Mouse (Mus musculus): ENCODE measurements around the gene Tmem130. TPM values are rescaled to one million over a fixed set of nuclear protein-coding genes. Genes with fewer than 3 reads are reported as not detected.

The Tmem130 gene
- total RNA-seq, 1 experiment from 2014 or later: 30.5 TPM

- DNase-seq: peak; percentile 79
Observed at GRCm38 (mm10) chr5:144733953-144734352, 27.7 kb downstream of the Tmem130 start.

DNA sequence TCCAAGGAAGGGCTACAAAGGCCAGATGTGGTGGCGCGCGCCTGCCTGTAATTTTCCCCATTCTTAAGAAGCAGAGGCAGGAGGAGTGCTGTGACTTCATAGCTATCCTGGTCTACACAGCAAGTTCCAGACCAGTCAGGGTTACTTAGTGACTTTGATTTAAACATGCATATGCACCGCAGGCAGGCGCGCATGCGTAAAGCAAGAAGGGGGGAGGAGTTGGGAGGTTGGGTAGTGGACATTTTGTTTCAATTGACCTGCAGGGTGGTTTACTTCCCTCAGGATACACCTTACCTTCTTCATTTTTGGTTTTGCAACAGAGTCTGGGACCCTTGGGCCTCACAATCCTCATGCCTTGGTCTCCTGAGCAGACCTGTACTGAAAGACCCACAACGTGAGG lies 32.4 kb downstream of the Tmem130 start:
- DNase-seq: no peak

DNA sequence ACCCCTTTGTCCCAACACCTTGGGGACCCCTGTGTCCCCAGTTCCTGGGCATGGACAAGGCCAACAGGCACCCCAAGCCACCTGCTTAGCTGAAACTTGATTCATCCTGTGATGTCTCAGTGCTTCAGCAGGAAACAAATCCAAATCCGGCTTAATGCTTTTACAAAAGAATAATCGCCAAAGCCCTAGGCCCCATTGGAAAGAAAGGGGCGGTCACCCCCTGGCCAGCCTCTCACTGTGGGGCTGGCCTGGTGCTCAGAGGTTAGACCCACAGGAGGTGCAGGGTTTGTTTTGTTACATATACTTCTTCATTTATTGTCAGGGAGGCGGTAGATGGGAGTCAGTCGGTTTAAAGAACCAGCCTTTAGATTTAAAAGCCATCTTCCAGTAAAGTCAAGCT lies 33.4 kb downstream of the Tmem130 start:
- no peak for DNase-seq

- DNase-seq: peak; percentile 86
Observed at GRCm38 (mm10) chr5:144727119-144727518, 34.5 kb downstream of the Tmem130 start.

GRCm38 (mm10) chr5:144725554-144725953 lies 36.1 kb downstream of the Tmem130 start:
- no peak for DNase-seq

GRCm38 (mm10) chr5:144724926-144725325 lies 36.7 kb downstream of the Tmem130 start:
- DNase-seq: no peak

- no peak for DNase-seq
Observed at GRCm38 (mm10) chr5:144720281-144720680, 41.3 kb downstream of the Tmem130 start.

GRCm38 (mm10) chr5:144719781-144720180 lies 41.8 kb downstream of the Tmem130 start:
- DNase-seq: no peak

DNA sequence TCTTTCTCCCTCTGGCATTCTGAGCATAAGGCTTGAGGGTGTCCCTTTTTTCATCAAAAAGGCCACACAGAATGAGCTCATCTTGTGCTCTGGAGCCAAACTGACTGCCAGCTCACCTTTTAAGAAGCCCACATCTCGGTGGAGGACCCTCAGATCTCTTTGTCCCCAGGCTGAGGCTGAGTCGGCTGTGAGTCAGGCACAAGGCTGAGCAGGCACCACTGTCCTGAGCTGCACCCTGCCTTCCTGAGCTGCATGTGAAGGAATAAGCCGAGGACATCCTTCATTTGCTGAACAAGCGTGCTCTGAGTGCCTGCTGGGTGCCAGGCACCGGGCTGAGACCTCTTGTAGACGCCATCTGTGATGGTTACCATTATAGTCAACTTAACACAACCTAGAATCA lies 44.4 kb downstream of the Tmem130 start:
- no peak for DNase-seq

DNA sequence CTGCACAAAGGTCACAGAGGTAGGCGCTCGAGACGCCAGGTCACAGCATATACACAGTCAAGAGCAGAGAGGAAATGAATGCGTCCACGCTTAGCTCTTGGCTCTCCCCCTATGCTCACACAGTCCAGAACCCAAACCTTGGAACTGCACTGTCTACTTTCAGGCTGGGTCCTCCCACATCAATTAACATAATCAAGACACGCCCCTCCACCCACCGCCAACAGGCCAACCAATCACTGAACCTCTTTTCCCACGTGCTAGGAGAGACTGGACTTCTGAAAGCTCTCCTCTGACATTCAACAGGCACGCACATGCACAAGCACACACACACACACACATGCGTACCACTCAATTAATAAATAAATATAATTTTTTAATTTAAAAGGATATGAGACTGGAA lies 48.2 kb downstream of the Tmem130 start:
- no peak for DNase-seq

DNA sequence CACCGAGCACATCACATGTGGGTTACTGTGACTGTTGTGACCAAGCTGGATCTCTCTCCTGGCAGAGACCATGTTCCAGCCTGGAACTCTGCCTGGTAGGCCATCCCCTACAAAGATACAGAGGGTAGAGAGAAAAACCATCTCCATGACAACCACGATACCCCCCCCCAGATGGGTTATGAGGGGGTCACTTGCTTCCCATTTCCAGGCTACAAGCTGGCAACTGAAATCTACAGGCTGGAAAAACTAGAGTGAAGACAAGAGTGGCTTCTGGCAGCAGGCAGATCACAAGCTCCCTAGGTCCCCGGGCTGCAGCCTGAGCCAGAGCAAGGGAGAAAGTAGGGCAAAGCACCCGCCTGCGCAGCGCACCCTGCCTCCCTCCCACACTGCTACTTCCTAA lies 54.0 kb downstream of the Tmem130 start:
- DNase-seq: peak; percentile 47

- no peak for DNase-seq
Observed at GRCm38 (mm10) chr5:144703464-144704368, 57.9 kb downstream of the Tmem130 start.

- no peak for DNase-seq
Observed at GRCm38 (mm10) chr5:144695289-144696060, 66.1 kb downstream of the Tmem130 start.

DNA sequence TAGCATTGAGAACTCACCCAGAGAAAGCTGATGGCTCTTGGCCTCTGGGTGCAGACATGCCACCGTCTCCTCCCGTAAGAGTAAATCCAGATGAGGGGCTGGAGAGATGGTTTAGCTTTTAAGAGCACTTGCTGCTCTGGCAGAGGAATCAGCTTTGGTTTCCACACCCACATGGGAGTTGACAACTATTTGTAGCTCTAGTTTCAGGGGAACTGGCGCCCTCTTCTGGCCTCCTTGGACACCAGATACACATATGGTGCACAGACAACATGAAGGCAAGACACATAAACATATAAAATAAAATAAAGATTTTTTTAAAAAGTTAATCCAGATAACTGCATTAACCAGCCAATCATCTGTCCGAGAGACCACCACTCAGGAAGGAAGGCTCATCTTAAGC lies 67.5 kb downstream of the Tmem130 start:
- DNase-seq: peak; percentile 35

DNA sequence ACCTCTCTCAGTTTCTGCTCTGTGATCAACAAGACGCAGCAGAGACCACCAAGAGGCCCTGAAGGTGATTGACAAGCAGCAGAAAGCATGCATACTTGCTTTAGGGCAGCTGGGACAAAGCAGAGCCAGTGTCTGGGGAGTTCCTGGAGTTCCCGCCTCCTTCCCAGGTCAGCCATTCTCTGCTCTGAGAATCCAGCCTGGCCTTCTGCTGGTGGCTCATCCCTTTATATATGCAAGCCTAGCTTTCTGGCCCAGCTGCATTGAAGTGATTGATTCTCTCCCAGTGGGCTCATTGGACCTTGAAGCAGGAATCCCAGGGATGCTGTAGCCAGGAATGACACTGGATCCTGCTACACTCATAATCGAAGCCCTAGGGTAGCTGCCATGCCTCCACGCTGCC lies 70.2 kb downstream of the Tmem130 start:
- no peak for DNase-seq

DNA sequence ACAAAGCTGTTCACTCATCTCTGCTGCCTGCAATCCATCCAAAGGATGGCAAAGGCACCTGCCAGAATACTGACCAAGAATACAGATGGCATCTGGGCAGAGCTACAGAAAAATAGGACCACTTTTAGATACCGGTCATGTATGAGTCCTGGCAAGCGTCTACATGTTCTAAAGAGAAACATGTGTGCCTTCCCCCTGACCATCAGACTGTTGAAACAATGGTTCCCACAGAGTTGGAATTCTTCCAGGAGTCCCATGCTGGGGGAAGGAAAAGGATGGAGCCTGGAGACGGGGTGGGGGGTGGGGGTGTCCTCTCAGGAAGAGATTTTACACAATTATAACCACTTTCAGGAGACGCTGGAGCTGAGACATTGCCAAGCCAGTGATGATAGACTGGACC lies 73.2 kb downstream of the Tmem130 start:
- DNase-seq: peak; percentile 6

Other genes with a start within 250 kb of the Tmem130 start
- 0.96 and 1.7 TPM in 2 replicates for gene Nptx2, start 215.9 kb downstream of the Tmem130 start, total RNA-seq (2021)
- gene Trrap, start 5.9 kb upstream of the Tmem130 start, total RNA-seq (2021): 91.2 and 98.3 TPM in 2 replicates
- 17.2 and 19.4 TPM in 2 replicates for gene Smurf1, start 204.0 kb upstream of the Tmem130 start, total RNA-seq (2021)